Mouse (Mus musculus): ENCODE results near the gene Sctr.

- no peak for TF ChIP-seq POLR2A (IDR thresholded peaks at IDR 0.05; ENCODE audit: borderline replicate concordance, control insufficient read depth, low read depth, low read length)
- no peak for TF ChIP-seq CTCF (IDR thresholded peaks at IDR 0.05; ENCODE audit: control insufficient read depth, insufficient read depth, low read length)
These were observed 40.7 kb upstream of the Sctr start for GRCm38 (mm10) chr1:119965804-119966514.
